Mouse (Mus musculus) liver, embryonic 14.5 days (tissue): ENCODE results near the gene Tsc22d3. TPM values are rescaled to one million over a fixed set of nuclear protein-coding genes. Genes with fewer than 3 reads are reported as not detected.
A peak's percentile ranks its signal among the peaks of the same experiment; 100 is the strongest.

Experiments
- ATAC-seq: fragments of 200-750 bp; cut with Nextera tagmentation; 2 replicates; pipeline ENCODE4 v1.8.0; 2017; ENCODE audit warnings: moderate number of reproducible peaks, mild to moderate bottlenecking, moderate library complexity; ENCODE audit not compliant: insufficient read depth
- DNase-seq, 3 experiments: peaks; one replicate each; pipeline ENCODE4 v3.0.0-alpha.2; 2012 to 2013; ENCODE audit warnings: low read depth in 3 of 3, low spot score in 3 of 3
- H3K27ac ChIP-seq: fragments of 300-500 bp; sonication (generic); 2 replicates; pipeline ENCODE4 v1.5.1; 2014; ENCODE audit warnings: moderate library complexity, mild to moderate bottlenecking, control low read depth, inconsistent platforms
- H3K27me3 ChIP-seq: fragments of 300-500 bp; sonication (generic); 2 replicates; pipeline ENCODE4 v1.6.1; 2014; ENCODE audit warnings: mild to moderate bottlenecking, low read length, moderate library complexity; ENCODE audit not compliant: control insufficient read depth, insufficient read depth
- H3K36me3 ChIP-seq: fragments of 300-500 bp; sonication (generic); replicated peaks from 2 replicates; pipeline ENCODE4 v1.6.1; 2014; ENCODE audit warnings: low read depth; ENCODE audit not compliant: control insufficient read depth, insufficient read depth
- H3K4me1 ChIP-seq, 2 experiments: fragments of 200-500 bp in 1 of 2; fragments of 300-500 bp in 1 of 2; sonication (generic) in 1 of 2; replicated peaks; 2 replicates each; pipeline ENCODE4 v1.6.1; 2012 to 2014; ENCODE audit warnings: antibody characterized with exemption in 1 of 2, inconsistent platforms in 1 of 2, low read length in 1 of 2; ENCODE audit not compliant: control insufficient read depth in 2 of 2, insufficient read depth in 2 of 2
- H3K4me2 ChIP-seq: fragments of 300-500 bp; sonication (generic); 2 replicates; pipeline ENCODE4 v1.6.1; 2014; ENCODE audit warnings: low read depth, mild to moderate bottlenecking, control low read depth, moderate library complexity
- H3K4me3 ChIP-seq, 2 experiments: fragments of 200-500 bp in 1 of 2; fragments of 300-500 bp in 1 of 2; sonication (generic) in 1 of 2; 2 replicates each; pipeline ENCODE4 v1.5.1; 2012 to 2014; ENCODE audit warnings: low read depth in 2 of 2, low read length in 2 of 2, mild to moderate bottlenecking in 2 of 2, control low read depth in 1 of 2, inconsistent platforms in 1 of 2, moderate library complexity in 1 of 2; ENCODE audit not compliant: insufficient read depth in 1 of 2
- H3K9ac ChIP-seq: fragments of 300-500 bp; sonication (generic); replicated peaks from 2 replicates; pipeline ENCODE4 v1.6.1; 2014; ENCODE audit warnings: mild to moderate bottlenecking, control low read depth, moderate library complexity
- H3K9me3 ChIP-seq: fragments of 300-500 bp; sonication (generic); 2 replicates; pipeline ENCODE4 v1.6.1; 2016; ENCODE audit warnings: low read length, mixed read lengths; ENCODE audit not compliant: control insufficient read depth
- CTCF ChIP-seq: IDR thresholded peaks from 2 replicates; pipeline ENCODE4 v1.5.1; 2016; ENCODE audit warnings: antibody characterized with exemption, low read depth, control low read depth
- EP300 ChIP-seq: IDR thresholded peaks from 2 replicates; pipeline ENCODE4 v1.6.1; 2016; ENCODE audit warnings: antibody characterized with exemption, low read depth
- WGBS: fragments of 180-500 bp; shearing (Covaris S2); extraction: QIAGEN DNeasy Blood & Tissue Kit; methylation state at CpG from one replicate; pipeline ENCODE4 v1.1.7; 2014; ENCODE audit not compliant: insufficient replicate concordance; 5-methylcytosine and 5-hydroxymethylcytosine counted together
- polyA plus RNA-seq, 2 experiments: library from polyadenylated mRNA; depleted of rRNA in 1 of 2; stranded (reverse) in 1 of 2; unstranded in 1 of 2; fragments of >200 nt; fragmentation: Nextera tagmentation in 1 of 2; extraction: Ambion mirVana in 1 of 2; gene quantifications; 2 replicates each; pipeline versions ENCODE4 v1.2.1 to v1.2.3; 2012 to 2014

The Tsc22d3 gene
- polyA plus RNA-seq, 2 experiments, result 5.1 to 10.6 TPM

- 40% methylated on average over 7 of the region's 7 CpGs for WGBS
- no peak for DNase-seq
- H3K36me3 ChIP-seq, result no peaks in the 10 kb centered on the region
- H3K4me2 ChIP-seq, result no peak overlapping the region
- no peaks in the 10 kb centered on the region for H3K9me3 ChIP-seq
- H3K4me3 ChIP-seq, result no peak overlapping the region
- no peak overlapping the region for H3K27ac ChIP-seq
- no peak for TF ChIP-seq EP300
- no peak for TF ChIP-seq CTCF
- H3K4me1 ChIP-seq, result no peaks in the 10 kb centered on the region
- no peak overlapping the region for H3K9ac ChIP-seq
- ATAC-seq, result no peak
- H3K27me3 ChIP-seq, result no peaks in the 10 kb centered on the region
These were observed 106.9 kb downstream of the Tsc22d3 start for GRCm38 (mm10) chrX:140493527-140494029.

GRCm38 (mm10) chrX:140491884-140492571, 108.4 kb downstream of the Tsc22d3 start:
- no peak overlapping the region for H3K4me3 ChIP-seq
- ATAC-seq (0 out of 2 replicates have a peak, but pooled peaks have one; percentile 23), DNase-seq (peak in 2 of 3 experiments; percentile 12 to 29)
- H3K36me3 ChIP-seq, result no peaks in the 10 kb centered on the region
- peak; percentile 46; the same call in 1 of the 2 replicates for TF ChIP-seq CTCF
- TF ChIP-seq EP300, result no peak
- H3K9me3 ChIP-seq, result no peaks in the 10 kb centered on the region
- no peak overlapping the region for H3K27ac ChIP-seq
- H3K4me2 ChIP-seq, result no peak overlapping the region
- H3K27me3 ChIP-seq, result no peaks in the 10 kb centered on the region
- H3K4me1 ChIP-seq, result no peaks in the 10 kb centered on the region
- 37% methylated on average over 10 of the region's 10 CpGs for WGBS
- H3K9ac ChIP-seq, result no peak overlapping the region

- ATAC-seq, result no peak
- 71% methylated on average over 3 of the region's 3 CpGs for WGBS
These were observed 110.3 kb downstream of the Tsc22d3 start for GRCm38 (mm10) chrX:140490203-140490602.

More at GRCm38 (mm10) chrX:140490203-140490602, 110.3 kb downstream of the Tsc22d3 start:
- no peaks in the 10 kb centered on the region for H3K4me1 ChIP-seq
- TF ChIP-seq CTCF (no peak), EP300 (no peak)
- no peak overlapping the region for H3K9ac ChIP-seq
- H3K9me3 ChIP-seq, result no peaks in the 10 kb centered on the region
- H3K4me2 ChIP-seq, result no peak overlapping the region
- H3K36me3 ChIP-seq, result no peaks in the 10 kb centered on the region
- no peak overlapping the region for H3K4me3 ChIP-seq
- H3K27ac ChIP-seq, result no peak overlapping the region
- DNase-seq, result no peak
- no peaks in the 10 kb centered on the region for H3K27me3 ChIP-seq

Other genes with a start within 250 kb of the Tsc22d3 start
- gene Prps1, start 144.0 kb downstream of the Tsc22d3 start, polyA plus RNA-seq (2012; rRNA removed), result 14.3 and 16.8 TPM in 2 replicates
- 35.5 and 41.9 TPM in 2 replicates for gene Prps1, start 144.0 kb downstream of the Tsc22d3 start, polyA plus RNA-seq (2014; fragmentation: Nextera tagmentation; extraction: Ambion mirVana)
- 0.29 and 0.38 TPM in 2 replicates for gene Mid2, start 63.9 kb upstream of the Tsc22d3 start, polyA plus RNA-seq (2012; rRNA removed)
- 0.42 and 0.61 TPM in 2 replicates for gene Mid2, start 63.9 kb upstream of the Tsc22d3 start, polyA plus RNA-seq (2014; fragmentation: Nextera tagmentation; extraction: Ambion mirVana)
- gene Tex13b, start 212.8 kb upstream of the Tsc22d3 start, polyA plus RNA-seq (2012; rRNA removed), result not detected in 2 replicates
- gene Tex13b, start 212.8 kb upstream of the Tsc22d3 start, polyA plus RNA-seq (2014; fragmentation: Nextera tagmentation; extraction: Ambion mirVana), result not detected in 2 replicates